Mouse (Mus musculus): ENCODE measurements around the gene Tspyl3. TPM values are rescaled to one million over a fixed set of nuclear protein-coding genes. Genes with fewer than 3 reads are reported as not detected.

Gene Tspyl3
- total RNA-seq, 2 experiments from 2014 or later = 0.78 to 0.82 TPM

Other genes starting within 250 kb of the Tspyl3 start
- gene Pdrg1, start 210.0 kb downstream of the Tspyl3 start, total RNA-seq (2021) = 10 to 100 TPM; 71.0 to 76.9 TPM
- gene Xkr7, start 193.6 kb downstream of the Tspyl3 start, total RNA-seq (2021) = under 1 TPM; 0.15 to 0.19 TPM
- gene Ccm2l, start 159.5 kb downstream of the Tspyl3 start, total RNA-seq (2021) = 1 to 10 TPM; 5.0 to 5.1 TPM
- gene Hck, start 117.0 kb downstream of the Tspyl3 start, total RNA-seq (2021) = under 1 TPM; 0.21 to 0.26 TPM
- 10 to 100 TPM; 33.7 to 34.9 TPM for gene Tm9sf4, start 64.1 kb downstream of the Tspyl3 start, total RNA-seq (2021)
- 1 to 10 TPM; 3.2 to 4.0 TPM for gene Plagl2, start 16.0 kb upstream of the Tspyl3 start, total RNA-seq (2021)
- 10 to 100 TPM; 11.4 to 12.2 TPM for gene Pofut1, start 16.1 kb upstream of the Tspyl3 start, total RNA-seq (2021)
- gene Kif3b, start 66.0 kb upstream of the Tspyl3 start, total RNA-seq (2021) = 1 to 10 TPM; 3.4 to 4.0 TPM
- gene Asxl1, start 120.4 kb upstream of the Tspyl3 start, total RNA-seq (2021) = 1 to 10 TPM; 7.3 to 8.5 TPM

Measured in gastrocnemius, postnatal 25 days (tissue).